Mouse (Mus musculus) retina, adult 2 months (tissue): Measurements from ENCODE around the gene Smok2a.
"Not testable (repeated sequence)": the region's sequence is repeated elsewhere in the genome, so short reads cannot be mapped to it uniquely, and the experiment has no call there.

ENCODE experiments used
- DNase-seq: peaks from one replicate; pipeline ENCODE4 v3.0.0-alpha.2; 2012; ENCODE audit warnings: low read depth, low spot score

Gene Smok2a

GRCm38 (mm10) chr17:13220888-13221287, at the start of gene Smok2a:
Gene Smok2a, plus strand, starts transcription at chr17:13221188.
- DNase-seq = no peak

- not testable (repeated sequence) for DNase-seq
Measured at GRCm38 (mm10) chr17:13173578-13173977, 47.4 kb upstream of the Smok2a start.

GRCm38 (mm10) chr17:13174029-13174428, 47.0 kb upstream of the Smok2a start:
- DNase-seq = not testable (repeated sequence)

- DNase-seq = not testable (repeated sequence)
Measured at GRCm38 (mm10) chr17:13175609-13176008, 45.4 kb upstream of the Smok2a start.

- not testable (repeated sequence) for DNase-seq
Measured at GRCm38 (mm10) chr17:13177796-13178195, 43.2 kb upstream of the Smok2a start.

- DNase-seq = not testable (repeated sequence)
Measured at GRCm38 (mm10) chr17:13179021-13179420, 42.0 kb upstream of the Smok2a start.

GRCm38 (mm10) chr17:13180491-13180890, 40.5 kb upstream of the Smok2a start:
- DNase-seq = not testable (repeated sequence)

- not testable (repeated sequence) for DNase-seq
Measured at GRCm38 (mm10) chr17:13182712-13183111, 38.3 kb upstream of the Smok2a start.

GRCm38 (mm10) chr17:13184514-13184913, 36.5 kb upstream of the Smok2a start:
- DNase-seq = not testable (repeated sequence)

GRCm38 (mm10) chr17:13186541-13186940, 34.4 kb upstream of the Smok2a start:
- DNase-seq = not testable (repeated sequence)

- not testable (repeated sequence) for DNase-seq
Measured at GRCm38 (mm10) chr17:13187621-13188020, 33.4 kb upstream of the Smok2a start.

GRCm38 (mm10) chr17:13188846-13189245, 32.1 kb upstream of the Smok2a start:
- DNase-seq = not testable (repeated sequence)

- DNase-seq = not testable (repeated sequence)
Measured at GRCm38 (mm10) chr17:13190836-13191583, 30.0 kb upstream of the Smok2a start.

- DNase-seq = not testable (repeated sequence)
Measured at GRCm38 (mm10) chr17:13196486-13196885, 24.5 kb upstream of the Smok2a start.

- DNase-seq = not testable (repeated sequence)
Measured at GRCm38 (mm10) chr17:13198812-13199211, 22.2 kb upstream of the Smok2a start.

GRCm38 (mm10) chr17:13199880-13200409, 21.0 kb upstream of the Smok2a start:
- not testable (repeated sequence) for DNase-seq

GRCm38 (mm10) chr17:13201551-13201950, 19.4 kb upstream of the Smok2a start:
- DNase-seq = not testable (repeated sequence)

GRCm38 (mm10) chr17:13202453-13203107, 18.4 kb upstream of the Smok2a start:
- not testable (repeated sequence) for DNase-seq

- DNase-seq = not testable (repeated sequence)
Measured at GRCm38 (mm10) chr17:13205247-13205646, 15.7 kb upstream of the Smok2a start.

- DNase-seq = no peak
Measured at GRCm38 (mm10) chr17:13206491-13206890, 14.5 kb upstream of the Smok2a start.

- DNase-seq = not testable (repeated sequence)
Measured at GRCm38 (mm10) chr17:13208460-13208859, 12.5 kb upstream of the Smok2a start.

GRCm38 (mm10) chr17:13212136-13212850, 8.7 kb upstream of the Smok2a start:
- no peak for DNase-seq
